Mouse (Mus musculus): Measurements from ENCODE around the gene Naglu.
"Not testable (repeated sequence)": the region's sequence is repeated elsewhere in the genome, so short reads cannot be mapped to it uniquely, and the experiment has no call there.

Naglu gene

GRCm38 (mm10) chr11:101084246-101084645 is 14.4 kb downstream of the Naglu start:
- no peak for DNase-seq (ENCODE audit: low spot score)

GRCm38 (mm10) chr11:101084811-101085210 is 15.0 kb downstream of the Naglu start:
- DNase-seq (ENCODE audit: low spot score) = no peak

- DNase-seq (ENCODE audit: low spot score) = no peak
Observed at GRCm38 (mm10) chr11:101085617-101086322, 16.0 kb downstream of the Naglu start.

DNA sequence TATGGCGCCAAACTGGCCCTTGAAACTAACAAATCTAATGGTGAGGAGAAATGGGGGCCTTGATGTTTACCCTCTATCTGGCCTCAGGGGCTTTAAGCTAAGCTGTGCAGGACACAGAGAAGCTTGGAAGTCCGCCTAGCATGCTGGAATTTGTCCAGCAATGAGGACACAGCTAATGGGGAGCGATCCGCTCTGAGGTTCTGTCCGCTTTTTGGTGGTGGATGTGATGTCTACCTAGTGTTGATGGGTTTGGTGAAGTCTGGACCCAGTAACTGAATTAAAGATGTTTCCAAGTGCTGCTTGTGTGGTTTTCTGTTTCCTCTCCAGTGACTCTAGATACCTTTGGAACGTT is 16.5 kb downstream of the Naglu start:
- DNase-seq (ENCODE audit: low spot score) = no peak

DNA sequence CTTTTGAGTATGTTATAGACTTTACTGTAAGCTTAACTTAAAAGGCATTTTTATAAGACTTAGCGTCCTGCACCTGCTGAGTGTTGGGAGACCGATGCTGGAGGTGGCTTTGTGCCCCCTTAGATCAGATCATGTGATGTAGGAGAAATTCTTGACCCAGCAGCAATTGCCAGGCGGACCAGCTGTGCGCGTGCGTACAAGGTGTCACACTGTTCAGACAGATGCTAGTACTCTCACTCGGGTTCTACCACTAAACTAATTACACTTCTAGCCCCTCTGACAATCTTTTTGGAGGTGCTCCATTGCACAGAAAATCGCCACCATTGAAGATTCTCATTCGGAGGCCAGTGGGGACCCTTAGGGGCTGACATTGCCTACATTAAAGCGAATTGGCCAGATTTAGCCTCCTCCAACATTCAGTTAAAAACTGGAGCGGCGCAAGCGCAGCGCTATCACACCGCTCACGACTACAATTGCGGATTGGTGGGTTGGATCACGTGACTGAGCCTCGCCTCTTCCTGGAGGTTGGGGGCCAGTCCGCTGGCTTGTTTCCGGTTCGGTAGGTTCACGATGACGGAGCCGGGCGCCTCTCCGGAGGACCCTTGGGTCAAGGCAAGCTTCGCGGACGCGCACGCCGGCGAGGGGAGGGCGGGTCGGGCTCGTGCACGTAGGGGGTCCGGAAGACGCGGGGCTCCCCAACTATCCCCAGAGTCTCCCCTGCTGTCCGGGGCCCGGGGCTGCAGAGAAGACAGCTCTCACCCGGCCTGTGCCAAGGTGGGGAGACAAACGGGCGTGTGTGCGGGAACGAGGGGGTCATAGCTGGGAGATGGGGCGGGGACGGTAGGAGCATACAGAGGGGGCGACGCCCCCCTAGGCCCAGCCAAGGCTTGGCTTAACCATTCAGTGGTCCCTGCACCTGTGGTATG is 17.2 kb downstream of the Naglu start, which contains the start of gene Mlx:
Mlx (plus strand) TSS at position 522 of the 926 bp plus-strand sequence.
- DNase-seq (ENCODE audit: low spot score) = peak; percentile 90

- DNase-seq (ENCODE audit: low spot score) = no peak
Observed at GRCm38 (mm10) chr11:101087682-101088055, 17.9 kb downstream of the Naglu start.

DNA sequence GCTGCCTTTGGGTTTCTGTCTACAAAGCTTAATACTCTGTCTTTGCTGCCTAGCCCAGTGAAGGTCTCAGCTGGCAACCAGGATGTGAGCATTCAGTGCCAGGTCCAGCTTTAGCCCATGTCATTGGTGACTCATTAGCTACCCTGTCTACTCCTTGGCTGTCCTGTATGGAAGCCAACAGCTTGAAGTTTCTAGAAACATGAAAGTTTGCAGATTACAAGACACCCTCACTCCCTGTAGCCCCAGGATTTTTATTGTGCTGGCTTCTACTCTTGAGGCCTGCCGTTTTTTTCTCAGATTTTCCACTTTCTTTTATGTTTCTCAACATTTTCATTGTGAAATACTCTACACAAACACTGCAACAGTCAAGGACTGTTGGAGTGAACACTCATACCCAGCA is 20.1 kb downstream of the Naglu start:
- DNase-seq (ENCODE audit: low spot score) = no peak

GRCm38 (mm10) chr11:101094930-101095313 is 25.1 kb downstream of the Naglu start:
- DNase-seq (ENCODE audit: low spot score) = no peak

DNA sequence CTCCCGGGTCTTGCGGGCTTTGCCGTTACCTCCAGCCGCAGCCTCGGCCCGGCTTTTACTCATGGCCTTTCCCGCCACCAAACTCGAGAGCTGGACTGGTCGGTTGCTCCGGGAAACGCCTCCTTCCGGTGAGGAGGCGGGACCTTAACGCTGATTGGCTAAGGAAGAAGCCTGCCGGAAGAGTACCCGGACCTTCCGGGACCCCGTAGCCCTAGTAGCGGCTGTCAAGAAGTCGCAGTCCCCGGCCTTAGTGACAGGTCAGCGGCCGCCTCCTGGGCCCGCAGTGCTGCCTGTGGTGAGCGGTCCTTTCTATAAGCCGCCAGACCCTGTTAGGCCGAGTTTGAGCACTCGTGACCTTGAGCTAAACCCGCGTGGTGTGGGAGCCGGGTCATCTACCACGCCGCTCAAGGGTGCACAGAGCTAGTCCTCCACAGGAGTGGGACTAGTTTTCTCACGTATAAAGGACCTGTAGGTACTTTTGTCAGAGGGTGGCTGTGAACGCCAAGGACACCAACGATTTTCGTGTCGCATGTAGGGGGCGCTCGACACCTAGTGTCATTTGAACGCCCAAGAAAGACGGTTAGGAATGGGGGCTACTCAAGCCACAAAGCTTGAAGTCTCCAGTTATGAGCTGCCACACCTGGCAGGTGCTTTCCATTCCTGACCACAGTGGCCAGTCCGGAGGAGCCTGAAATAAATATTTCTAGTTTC is 25.7 kb downstream of the Naglu start, which contains the start of gene Psmc3ip:
Psmc3ip (minus strand) TSS at position 123 of the 711 bp plus-strand sequence.
- DNase-seq (ENCODE audit: low spot score) = peak; percentile 95

GRCm38 (mm10) chr11:101098231-101098630 is 28.4 kb downstream of the Naglu start:
- no peak for DNase-seq (ENCODE audit: low spot score)

DNA sequence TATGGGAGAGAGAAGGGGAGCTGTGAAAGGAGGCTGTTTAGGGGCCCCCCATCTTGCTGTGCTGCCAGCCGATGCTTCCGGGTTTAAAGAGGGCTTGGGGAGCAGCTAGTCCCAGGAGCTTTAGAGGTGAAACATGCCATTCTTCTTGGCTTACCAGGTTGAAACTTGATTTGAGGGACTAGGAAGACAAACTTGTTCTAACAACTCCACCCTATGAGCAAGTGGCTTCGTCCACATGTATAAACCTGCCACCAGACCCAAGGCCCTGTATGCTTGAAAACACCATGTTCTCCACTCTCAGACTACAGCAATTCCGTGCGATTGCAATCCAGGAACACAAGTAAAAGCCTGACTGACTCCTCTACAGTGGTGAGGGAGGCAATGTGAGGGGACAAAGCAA is 33.2 kb downstream of the Naglu start:
- DNase-seq (ENCODE audit: low spot score) = no peak

- DNase-seq (ENCODE audit: low spot score) = no peak
Observed at GRCm38 (mm10) chr11:101109351-101109750, 39.5 kb downstream of the Naglu start.

DNA sequence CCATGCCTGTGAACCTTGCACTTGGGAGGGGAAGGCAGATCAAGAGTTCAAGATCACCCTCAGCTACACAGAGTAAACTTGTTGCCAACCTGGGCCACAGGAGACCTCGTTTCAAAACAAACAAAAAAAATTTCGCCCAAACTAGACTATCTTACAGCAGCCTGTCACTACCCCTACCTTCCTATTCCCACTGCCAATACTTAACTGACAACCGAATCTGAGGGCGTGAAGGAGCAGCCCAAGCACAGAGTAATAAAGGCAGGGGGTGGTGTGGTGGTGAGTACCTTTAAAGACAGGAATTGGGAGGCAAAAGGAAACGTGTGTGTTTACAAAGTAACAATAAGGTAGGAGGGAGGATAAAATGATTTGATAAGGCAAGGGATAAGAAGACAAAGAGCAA is 40.9 kb downstream of the Naglu start:
- DNase-seq (ENCODE audit: low spot score) = no peak

DNA sequence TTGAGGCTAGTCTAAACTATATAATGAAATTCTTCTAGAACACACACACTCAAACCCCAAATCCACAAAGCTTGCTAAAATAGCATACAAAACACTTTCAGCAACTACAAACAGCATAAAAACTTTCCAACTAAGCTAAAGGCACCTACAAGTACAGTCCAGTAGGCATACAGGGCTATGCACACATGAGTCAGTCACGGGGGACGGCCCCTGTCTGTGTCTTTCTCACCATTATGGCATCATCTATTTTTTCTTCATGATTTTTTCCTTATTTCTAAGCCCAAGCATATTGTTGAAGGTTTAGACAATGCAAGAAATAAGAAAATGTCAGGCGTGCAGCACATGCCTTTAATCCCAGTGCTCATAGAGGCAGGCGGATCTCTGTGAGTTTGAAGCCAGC is 41.4 kb downstream of the Naglu start:
- no peak for DNase-seq (ENCODE audit: low spot score)

- DNase-seq (ENCODE audit: low spot score) = no peak
Observed at GRCm38 (mm10) chr11:101112186-101112585, 42.4 kb downstream of the Naglu start.

DNA sequence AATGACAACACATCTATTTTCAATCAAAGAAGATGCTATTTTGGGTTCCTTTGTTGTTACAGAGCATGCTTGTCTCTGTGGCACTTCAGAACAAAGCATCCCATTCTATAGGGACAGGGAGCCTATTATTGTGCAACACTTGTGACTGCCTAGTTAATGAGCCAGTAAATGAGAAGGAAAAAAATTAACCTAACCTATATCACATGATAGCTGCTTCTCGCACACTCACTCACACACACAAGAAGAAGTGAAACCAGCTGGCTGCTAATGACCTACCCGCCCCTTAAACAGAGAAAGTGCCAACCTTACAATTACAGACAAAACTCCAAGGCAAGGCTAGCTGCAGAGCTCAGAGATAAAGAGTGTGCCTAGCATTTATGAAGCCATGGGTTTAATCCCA is 45.8 kb downstream of the Naglu start:
- no peak for DNase-seq (ENCODE audit: low spot score)

DNA sequence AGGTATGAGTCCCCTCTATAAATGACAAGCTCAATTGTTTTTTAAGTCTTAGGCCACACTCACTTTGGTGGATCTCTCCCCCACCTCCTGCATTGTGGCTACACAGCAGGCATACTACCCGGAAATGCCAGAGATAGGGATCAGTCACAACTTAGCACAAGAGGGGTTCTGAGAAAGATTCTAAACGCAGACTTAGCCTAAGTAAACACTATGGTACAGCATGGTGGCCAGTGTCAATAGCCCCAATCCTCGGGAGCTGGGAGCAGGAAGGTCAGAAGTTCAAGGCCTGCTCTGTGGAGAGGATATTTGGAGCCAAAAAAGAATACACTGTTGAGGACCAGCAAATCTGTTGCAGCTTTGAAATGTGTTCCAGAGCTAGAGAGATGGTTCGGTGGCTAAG is 48.3 kb downstream of the Naglu start:
- no peak for DNase-seq (ENCODE audit: low spot score)

GRCm38 (mm10) chr11:101119131-101119760 is 49.4 kb downstream of the Naglu start:
- DNase-seq (ENCODE audit: low spot score) = no peak

DNA sequence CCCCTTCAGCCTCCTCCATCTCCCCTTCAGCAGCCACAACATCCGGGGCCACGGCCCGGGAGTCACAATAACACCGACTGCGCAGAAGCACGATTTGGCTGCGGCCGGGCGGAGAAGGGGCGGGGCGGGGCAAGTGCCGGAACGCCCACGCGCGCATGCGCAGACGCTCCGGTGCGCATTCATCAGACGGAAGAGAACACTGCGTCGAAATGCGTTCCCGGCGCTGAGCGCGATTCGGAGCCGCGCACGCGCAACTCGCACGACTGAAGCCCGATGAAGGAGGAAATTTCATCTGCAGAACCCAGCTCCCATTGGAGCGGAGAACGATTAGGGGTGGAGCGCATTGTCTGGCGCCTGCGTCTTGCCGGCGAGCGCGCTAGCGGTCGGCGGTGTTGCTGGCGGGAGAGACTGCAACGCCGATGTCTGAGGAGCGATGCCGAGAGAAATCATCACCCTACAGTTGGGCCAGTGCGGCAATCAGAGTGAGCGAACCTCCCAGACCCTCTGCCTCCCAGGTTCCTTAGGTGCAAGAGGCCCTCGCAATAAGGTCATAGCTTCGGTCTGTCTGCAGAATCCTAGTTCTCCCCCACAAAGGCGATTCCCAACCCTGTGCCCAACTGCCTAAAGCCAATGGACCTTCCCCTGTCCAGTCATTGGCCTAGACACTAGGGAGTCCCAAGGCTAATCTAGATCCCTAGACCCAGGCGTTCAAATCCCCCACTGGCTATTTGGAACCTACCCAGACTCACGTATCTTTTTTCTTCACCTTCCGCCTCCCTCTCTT is 50.1 kb downstream of the Naglu start, which contains the start of the genes Retreg3 and Tubg1:
Retreg3 (minus strand) TSS at position 133 of the 784 bp plus-strand sequence.
Tubg1 (plus strand) TSS at position 178 of the 784 bp plus-strand sequence.
- DNase-seq (ENCODE audit: low spot score) = peak; percentile 99

DNA sequence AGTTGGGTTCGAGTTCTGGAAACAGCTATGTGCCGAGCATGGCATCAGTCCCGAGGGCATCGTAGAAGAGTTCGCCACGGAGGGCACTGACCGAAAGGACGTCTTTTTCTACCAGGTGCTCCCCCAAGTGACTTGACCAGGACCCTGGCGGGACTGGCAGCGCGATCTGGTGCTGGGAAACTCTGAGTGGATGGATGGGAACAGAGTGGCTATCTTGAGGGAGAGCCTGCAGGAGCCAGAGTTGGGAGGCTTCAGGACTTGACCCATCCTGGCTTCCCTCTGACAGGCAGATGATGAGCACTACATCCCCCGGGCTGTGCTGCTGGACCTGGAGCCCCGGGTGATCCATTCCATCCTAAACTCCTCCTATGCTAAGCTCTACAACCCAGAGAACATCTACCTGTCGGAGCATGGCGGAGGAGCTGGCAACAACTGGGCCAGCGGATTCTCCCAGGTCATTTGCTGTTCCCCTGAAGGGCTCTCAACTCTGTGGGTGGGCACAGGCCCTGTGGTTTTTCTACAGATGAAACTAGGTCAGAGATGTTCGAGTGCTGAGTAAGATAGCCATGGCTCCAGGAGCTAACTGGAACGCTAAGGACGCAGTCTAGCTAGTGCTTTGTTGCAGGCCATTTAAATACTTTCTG is 50.9 kb downstream of the Naglu start:
- no peak for DNase-seq (ENCODE audit: low spot score)

GRCm38 (mm10) chr11:101124494-101124893 is 54.7 kb downstream of the Naglu start:
- DNase-seq (ENCODE audit: low spot score) = not testable (repeated sequence)
